Mouse (Mus musculus) kidney, postnatal 25 days (tissue): Measurements from ENCODE around the gene Psmd2.
"Not testable (repeated sequence)": the region's sequence is repeated elsewhere in the genome, so short reads cannot be mapped to it uniquely, and the experiment has no call there.

Experiments
- DNase-seq, 2 experiments: peaks; one replicate each; pipeline ENCODE4 v3.0.0; 2021; ENCODE audit warnings: mixed read lengths in 2 of 2

Gene Psmd2

DNA sequence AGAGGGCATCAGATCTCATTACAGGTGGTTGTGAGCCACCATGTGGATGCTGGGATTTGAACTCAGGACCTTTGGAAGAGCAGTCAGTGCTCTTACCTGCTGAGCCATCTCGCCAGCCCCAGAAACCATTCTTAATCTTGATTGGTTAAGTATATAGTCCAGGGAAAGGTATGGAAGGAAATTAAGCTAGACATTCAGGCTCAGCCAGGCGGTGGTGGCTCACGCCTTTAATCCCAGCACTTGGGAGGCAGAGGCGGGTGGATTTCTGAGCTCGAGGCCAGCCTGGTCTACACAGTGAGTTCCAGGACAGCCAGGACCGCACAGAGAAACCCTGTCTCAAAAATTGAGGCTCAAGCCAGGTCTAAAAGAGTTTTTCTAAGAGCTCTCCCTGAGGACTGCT, 16.6 kb downstream of the Psmd2 start, which contains the start of gene Eif4g1:
Gene Eif4g1, plus strand, starts transcription at position 301 of the 400 bp plus-strand sequence.
- DNase-seq, result not testable (repeated sequence)

DNA sequence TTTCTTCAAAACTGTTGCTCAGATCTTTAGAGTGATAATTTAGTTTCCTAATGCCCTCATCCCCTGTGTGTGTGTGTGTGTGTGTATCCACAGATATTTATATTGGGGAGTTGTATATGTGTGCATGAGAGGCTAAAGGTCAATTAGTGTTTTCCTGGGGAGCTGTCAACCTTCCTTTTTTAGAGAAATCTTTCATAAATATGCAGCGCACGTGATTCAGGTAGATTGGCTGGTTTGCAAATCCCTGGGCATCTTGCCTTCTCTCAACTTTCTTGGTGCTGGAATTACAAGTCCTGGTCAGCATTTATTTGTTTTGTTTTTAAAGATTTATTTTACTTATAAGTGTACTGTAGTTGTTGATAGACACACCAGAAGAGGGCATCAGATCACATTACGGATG, 18.8 kb downstream of the Psmd2 start:
- no peak for DNase-seq

DNA sequence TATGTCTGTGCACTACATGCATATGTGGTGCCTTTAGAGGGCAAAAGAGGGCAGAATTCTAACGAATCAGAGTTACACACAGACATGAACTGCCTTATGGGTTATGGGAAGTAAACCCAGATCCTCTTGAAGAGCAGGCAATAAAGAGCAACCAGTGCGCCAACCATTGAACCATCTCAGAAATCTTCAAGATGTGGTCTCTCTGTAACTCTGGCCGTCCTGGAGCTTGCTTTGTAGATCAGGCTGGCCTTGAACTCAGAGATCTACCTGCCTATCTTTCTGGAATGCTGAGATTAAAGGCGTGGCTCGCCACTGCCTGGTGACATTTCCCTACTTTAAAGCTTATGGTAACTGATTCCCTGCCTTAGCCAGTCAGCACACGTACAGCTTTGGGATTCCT, 20.4 kb downstream of the Psmd2 start:
- DNase-seq, result no peak

DNA sequence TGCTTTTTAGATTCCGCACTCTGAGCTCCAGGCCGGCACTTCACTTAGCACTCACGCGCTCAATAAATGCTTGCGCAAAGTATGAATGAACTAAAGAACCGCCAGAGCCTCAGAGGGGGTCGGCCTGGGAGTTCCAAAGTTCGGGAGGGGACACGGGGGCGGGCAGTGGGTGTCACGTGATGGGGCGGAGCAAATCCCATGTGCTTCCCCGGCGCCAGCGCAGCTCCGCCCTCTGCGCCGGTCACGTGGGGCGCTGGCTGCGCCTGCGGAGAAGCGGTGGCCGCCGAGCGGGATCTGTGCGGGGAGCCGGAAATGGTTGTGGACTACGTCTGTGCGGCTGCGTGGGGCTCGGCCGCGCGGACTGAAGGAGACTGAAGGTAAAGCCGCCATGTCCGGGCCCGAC, 21.0 kb downstream of the Psmd2 start:
- peak; percentile 98 for DNase-seq

DNA sequence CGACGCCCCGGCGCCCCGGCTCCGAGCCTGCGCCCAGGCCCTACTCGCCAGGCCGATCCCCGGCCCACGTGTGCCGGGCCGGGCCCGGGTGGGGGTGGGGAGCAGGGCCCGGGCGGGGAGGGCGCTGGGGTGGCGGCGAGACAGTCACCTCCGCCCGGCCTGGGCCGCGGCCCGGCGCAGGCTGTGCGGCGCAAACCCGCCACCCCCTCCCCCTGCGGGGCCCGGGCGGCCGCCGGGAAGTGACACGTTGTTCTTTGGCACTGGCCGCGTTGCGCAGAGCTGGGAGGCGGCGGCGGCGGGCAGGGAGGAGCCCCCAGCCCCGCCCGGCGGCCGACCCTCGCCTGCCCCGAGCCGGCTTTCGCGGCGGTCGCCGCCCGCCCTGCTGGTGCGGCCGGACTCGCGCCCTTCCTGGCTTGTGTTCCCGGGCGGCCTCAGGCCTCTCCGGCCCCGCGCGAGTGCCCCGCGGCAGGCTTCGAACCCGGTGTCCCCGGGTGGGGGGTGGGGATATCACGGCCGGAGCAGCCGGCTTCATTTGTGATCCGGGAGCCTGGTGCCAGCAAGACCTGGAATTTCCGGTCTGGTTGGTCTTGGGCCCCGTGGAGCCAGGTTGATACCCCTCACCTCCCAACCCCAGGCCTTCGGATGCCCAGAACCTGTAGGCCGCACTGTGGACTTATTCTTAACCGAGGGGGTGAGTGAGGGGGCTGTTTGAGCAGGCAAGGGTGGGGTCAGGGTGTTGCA, 21.7 kb downstream of the Psmd2 start:
- DNase-seq, result peak; percentile 55 to 86

DNA sequence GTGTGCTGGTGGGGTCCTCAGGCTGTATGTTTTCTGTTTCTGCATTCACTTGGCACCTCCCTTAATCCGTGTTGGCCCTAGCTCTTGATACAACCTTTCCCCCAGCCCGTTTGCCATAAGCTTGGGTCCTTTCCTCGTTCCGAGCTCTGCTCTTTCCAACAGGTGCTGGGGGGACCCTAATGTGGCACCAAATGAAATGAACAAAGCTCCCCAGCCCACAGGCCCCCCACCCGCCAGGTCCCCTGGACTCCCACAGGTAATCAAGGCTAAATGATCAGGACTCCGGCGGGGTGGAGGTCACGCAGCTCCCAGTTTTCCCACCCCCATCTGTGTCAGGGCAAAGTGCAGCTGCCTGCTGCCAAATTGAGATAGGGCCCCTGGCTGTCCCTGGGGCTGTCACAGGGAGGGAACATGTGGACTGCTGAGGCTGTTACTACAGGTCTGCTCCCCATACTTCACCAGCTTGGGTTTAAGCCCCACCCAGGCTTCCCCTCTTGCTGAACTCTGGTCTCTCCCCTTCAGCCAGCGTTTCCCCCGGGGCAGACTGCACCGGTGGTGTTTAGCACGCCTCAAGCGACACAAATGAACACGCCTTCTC, 22.4 kb downstream of the Psmd2 start:
- peak; percentile 62 to 88 for DNase-seq

DNA sequence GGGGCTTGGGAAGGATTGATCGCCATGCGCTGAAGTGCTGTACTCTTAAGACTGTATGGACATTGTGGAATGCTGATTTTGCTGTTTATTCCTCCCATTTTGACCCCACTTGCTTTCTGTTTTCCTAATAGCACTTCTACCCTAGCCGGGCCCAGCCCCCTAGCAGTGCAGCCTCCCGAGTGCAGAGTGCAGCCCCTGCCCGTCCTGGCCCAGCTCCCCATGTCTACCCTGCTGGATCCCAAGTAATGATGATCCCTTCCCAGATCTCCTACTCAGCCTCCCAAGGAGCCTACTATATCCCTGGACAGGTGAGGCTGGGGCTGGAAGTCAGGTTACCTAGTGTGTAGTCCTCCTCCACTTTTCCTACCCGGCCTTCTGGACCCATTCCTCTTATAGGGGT, 23.8 kb downstream of the Psmd2 start:
- DNase-seq, result no peak

DNA sequence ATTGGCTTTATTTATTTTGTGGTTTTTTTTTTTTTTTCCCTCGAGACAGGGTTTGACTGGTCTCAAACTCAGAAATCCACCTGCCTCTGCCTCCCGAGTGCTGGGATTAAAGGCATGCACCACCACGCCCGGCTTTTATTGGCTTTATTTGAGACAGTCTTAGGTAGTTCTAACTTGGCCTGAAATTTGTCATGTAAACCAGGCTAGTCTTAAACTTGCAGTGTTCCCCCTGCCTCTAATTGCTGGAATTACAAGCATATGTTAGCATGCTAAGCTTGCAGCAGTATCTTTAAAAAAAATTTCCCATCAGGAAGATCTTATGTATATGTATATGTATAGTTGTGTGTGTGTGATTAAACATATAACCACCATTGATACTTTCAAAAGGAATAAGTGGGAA, 25.2 kb downstream of the Psmd2 start:
- DNase-seq, result no peak

DNA sequence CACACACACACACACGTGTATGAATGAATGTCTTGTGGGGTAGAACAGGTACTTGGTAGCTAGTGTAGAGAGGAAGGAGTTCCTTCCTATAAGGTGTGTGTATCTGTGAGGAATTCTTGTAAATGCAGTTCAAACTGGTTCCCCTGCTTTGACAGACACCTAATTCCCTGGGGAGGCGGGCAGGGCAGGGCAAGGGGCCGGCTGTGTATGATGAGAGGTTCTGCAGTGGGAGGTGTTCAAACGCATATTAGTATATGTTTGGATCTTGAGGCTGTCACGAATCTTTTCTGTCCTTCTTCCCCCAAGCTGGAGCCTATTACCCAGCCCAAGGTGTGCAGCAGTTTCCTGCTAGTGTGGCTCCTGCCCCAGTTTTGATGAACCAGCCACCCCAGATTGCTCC, 25.9 kb downstream of the Psmd2 start:
- DNase-seq, result no peak

DNA sequence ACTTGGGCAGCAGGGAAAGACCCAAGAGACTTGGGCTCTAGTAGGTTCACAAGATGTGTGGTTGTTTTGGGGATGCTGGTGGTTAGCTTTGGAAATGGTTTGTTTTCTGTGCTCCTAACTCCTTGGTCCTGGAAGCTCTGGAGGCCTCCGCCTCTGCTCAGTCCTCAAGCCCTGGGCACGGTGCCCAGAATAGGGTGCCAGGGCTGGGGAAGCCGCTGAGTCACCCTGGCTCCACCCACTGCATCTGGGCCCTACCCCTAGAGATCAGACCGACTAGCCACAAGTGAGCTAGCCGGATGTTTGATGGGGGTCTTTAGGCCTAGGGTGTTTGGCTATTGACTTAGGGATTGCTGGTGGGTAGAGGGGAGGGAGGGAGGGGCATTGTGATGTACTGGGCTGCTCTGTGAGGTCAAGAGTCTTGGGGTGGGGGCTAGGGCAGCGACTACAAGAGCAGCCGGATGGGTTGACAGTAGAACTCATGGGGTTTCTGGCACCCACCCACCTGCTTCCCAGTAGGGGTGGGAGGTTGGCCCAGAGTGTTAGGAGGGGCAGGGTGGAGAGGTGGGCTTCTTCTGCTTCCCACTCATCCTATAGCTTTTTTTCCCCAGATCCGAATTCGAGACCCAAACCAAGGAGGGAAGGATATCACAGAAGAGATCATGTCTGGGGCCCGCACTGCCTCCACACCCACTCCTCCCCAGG, 26.7 kb downstream of the Psmd2 start:
- DNase-seq, result peak; percentile 87 to 92

DNA sequence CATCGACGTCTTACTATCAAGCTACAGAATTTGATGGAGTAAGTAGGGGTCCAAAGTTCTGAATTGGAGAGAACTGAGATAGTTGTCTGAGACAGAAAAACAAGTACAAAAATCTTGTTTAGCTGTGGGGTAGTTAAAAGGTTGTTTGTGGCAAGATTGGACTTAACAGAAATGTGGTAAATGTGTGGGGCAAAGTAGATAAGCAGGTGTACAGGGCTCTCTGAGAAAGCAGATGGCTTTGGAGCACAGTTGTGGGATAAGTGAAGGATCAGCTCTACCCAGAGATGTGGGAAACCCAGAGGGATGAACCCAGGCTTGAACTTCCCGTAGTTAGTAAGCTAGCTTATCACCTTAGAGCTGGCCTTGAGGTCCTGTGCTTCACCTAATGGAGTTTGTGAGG, 39.3 kb downstream of the Psmd2 start:
- no peak for DNase-seq

DNA sequence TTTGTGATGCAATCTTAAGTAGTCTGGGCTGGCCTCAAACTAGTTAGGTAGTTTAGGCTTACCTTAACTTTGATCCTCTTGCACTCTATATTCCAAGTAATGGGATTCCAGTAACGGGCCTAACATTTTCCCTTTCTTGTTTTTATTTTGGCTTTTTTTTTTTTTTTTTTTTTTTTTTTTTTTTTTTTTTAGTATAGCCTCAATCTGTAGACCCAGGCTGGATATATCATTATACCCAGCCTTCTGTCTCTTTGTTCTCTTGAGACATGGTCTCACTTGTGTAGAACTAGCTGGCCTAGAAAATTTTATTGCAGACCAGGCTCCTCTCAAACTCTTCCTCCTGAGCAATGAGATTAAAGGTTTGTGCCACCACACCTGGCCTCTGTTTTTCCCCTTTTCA, 40.2 kb downstream of the Psmd2 start:
- no peak for DNase-seq

DNA sequence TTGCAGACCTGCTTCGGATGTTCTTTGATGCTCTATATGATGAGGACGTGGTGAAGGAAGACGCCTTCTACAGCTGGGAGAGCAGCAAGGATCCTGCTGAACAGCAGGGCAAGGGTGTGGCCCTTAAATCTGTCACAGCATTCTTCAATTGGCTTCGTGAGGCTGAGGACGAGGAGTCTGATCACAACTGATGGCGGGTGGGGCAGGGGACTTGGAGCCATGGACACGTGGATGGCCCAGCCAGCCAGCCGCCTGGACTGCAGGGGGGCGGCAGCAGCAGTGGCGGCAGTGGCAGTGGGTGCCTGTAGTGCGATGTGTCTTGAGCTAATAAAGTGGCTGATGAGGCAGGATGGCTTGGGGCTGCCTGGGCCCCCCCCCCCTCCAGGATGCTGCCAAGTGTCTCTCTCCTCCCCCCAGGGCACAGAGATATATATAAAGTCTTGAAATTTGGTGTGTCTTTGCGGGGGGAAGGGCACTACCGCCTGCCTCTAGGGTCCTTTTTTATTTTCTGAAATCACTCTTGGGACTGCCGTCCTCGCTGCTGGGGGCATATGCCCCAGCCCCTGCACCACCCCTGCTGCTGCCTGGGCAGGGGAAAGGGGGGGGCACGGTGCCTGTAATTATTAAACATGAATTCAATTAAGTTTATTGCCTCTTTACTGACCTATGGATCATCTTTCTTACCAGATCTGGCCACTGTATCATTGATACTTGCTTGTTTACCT, 41.0 kb downstream of the Psmd2 start:
- DNase-seq, result no peak

DNA sequence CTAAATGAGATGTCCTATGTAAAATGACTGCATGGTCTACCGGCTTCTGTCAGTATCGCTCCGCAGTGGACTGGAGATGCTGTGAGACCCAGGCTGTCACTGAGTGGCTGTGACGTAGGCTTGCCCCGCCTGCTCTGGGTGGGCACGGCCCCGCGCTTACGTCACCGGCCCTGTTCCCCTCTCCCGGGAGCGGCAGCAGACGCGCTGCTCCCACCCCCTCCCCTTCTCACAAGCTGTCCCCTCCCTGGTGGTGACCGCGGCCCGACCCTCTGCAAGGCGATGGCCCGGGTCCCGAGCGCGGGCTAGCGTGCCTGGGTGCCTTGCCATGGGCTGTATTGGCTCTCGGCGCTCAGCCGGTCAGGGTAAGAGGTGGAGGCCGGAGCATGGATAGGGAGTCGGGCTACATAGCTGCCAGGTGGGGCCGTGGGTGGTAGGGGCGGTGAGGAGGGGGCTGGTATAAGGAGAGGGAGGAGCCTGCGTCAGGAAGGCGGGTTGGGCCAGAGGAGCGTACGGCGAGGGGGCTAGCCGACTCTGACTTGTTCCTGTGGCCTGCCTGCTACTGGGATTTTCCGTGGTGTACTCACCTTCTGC, 41.8 kb downstream of the Psmd2 start, which contains the start of gene Fam131a:
Gene Fam131a, plus strand, starts transcription at position 131 of the 591 bp plus-strand sequence.
- DNase-seq, result peak; percentile 91 to 93

DNA sequence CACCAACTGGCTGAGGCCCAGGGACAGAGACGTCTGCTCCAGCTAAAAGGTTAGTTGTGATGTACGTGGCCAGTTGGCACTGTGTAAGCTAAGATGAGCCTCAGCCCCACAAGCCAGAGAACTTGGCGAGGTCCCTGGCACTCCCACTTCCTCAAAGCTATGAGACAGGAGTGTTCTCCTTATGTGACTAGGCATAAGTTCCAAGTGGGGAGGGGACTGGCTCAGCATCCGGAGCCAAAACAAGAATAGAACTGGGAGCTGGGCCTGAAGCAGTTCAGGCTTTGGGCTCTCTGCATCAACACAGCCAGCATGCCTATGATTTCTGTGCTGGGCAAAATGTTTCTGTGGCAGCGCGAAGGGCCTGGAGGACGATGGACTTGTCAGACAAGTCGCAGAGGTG, 43.3 kb downstream of the Psmd2 start:
- peak; percentile 22 to 68 for DNase-seq

DNA sequence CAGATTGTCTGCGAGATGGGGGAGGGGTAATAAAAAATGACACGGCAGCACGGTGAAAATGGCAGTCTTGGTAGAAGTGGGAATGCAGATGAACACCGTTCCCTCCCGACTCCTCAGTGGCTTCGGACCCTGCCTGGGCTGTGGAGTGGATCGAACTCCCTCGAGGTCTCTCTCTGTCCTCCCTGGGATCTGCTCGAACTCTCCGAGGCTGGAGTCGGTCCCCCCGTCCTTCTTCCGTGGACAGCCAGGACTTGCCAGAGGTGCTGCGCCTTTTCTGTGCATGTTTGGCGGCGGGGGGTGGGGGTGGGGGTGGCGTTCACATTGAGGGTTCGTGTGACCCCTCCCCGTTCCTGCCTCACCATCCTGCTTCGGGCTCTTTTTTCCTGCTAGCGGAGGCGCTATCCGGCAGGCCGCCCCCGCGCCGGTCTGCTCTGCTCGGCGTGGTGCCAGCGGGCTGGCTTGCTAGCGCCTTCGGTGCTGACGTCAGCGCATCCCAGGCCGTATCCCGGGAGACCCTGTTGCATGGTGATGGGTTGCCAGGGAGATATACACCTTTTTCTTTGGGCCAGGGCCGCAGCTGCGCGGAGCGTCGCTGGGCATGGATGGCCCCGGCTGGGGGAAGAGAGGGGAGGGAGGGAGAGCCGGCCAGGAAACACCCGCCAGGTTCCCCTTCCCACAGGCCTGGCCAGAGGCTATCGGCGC, 44.3 kb downstream of the Psmd2 start:
- DNase-seq, result peak; percentile 90 to 94

DNA sequence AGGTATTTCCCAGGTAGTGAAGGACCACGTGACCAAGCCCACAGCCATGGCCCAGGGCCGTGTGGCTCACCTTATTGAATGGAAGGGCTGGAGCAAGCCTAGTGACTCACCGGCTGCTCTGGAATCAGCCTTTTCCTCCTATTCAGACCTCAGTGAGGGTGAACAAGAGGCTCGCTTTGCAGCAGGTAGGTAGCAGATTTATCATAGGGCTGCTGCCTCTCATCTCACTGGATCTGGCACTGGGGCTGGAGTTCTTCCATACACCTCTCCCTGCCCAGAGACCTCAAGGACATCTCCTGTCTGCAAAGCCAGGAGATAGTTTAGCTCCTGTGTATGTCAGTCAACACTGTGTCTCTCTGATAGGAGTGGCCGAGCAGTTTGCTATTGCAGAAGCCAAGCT, 47.8 kb downstream of the Psmd2 start:
- DNase-seq, result no peak

DNA sequence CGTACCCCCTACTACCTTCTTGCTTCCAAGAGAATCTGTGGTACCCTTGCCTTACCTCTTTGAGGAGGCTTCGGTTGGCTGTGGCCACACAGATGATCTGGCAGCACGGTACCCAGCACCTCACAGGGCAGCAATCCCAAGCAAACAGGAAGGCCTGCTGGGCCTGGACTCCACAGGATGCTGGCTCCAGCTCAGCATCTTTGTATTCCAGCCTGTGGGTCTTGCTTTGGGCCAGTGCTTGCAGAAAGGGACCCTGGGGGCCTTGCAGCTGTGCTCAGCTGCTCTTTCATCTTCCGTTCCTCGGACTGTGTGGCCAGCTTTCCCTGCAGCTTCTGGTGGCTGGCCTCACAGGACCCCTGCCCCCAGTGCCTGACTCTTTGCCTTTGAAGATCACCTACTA, 48.6 kb downstream of the Psmd2 start:
- DNase-seq, result no peak

DNA sequence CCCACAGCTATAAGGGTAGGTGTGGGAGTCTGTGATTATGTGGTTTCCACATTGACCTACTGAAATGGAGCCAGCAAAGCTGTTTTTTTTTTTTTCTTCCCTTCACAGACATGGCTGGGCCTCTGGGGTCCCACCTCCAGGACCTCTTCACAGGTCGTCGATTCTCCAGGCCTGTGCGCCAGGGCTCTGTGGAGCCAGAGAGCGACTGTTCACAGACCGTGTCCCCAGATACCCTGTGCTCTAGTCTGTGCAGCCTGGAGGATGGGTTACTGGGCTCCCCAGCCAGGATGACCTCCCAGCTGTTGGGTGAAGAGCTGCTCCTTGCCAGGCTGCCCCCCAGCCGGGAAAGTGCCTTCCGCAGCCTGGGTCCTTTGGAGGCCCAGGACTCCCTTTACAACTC, 49.9 kb downstream of the Psmd2 start:
- no peak for DNase-seq

DNA sequence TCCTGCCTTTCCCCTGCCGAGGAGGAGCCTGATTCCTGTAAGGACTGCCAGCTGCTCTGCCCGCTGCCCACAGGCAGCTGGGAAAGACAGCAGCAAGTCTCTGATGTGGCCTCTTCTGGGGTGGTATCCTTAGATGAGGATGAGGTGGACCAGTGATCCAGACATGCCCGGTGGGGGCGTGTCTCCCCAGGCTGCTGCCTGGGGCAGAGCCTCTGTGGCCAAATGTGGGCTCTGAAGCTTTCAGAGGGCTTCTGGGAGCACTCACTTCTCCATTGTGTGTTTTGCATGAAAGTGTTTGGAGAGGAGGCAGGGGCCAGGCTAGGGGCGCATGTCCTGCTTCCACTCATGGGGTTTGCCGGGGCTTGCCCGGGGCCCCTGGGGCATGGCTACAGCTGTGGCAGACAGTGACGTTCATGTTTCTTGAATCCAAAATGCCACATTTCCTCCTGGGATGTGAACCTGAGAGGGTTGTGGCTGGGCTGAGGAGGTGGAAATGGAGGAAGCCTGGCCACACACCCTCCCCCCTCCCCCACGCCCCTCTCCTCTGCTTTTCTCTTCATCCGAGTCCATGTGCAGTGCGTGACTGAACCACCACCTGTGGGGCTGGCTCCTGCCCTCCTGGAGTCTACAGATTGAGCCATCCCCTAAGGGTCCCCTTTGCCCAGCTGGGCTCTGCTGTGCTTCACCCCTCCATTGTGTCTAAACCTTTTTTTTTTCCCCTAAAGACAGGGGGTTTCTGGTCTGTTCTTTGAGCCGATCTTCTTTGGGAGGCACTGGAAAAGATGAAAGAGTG, 50.5 kb downstream of the Psmd2 start:
- no peak for DNase-seq

DNA sequence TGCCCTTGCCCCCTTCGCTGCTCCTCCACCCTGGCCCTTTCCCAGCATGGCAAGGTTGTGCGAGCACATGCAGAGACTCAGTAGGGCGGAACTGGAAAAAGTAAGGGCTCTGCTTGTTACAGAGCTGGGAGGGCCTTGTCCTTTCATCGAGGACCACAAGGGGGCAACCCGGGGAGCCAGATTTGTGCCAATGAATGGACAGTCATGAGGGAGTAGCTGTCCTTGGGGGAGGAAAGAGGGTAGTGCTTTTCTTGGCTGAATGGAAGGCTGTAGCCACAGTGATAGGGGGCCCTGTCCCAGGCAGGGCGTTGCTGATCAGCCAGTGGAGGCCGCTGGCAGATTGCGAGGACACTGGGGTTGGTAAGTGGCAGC, 51.1 kb downstream of the Psmd2 start:
- DNase-seq, result peak; percentile 77 to 84
